Mouse (Mus musculus) kidney, postnatal 10 days (tissue): ENCODE measurements around the gene Slc7a5.

ENCODE experiments used
- DNase-seq: peaks from one replicate; pipeline ENCODE4 v3.0.0; 2021; ENCODE audit warnings: mixed read lengths

The Slc7a5 gene

DNA sequence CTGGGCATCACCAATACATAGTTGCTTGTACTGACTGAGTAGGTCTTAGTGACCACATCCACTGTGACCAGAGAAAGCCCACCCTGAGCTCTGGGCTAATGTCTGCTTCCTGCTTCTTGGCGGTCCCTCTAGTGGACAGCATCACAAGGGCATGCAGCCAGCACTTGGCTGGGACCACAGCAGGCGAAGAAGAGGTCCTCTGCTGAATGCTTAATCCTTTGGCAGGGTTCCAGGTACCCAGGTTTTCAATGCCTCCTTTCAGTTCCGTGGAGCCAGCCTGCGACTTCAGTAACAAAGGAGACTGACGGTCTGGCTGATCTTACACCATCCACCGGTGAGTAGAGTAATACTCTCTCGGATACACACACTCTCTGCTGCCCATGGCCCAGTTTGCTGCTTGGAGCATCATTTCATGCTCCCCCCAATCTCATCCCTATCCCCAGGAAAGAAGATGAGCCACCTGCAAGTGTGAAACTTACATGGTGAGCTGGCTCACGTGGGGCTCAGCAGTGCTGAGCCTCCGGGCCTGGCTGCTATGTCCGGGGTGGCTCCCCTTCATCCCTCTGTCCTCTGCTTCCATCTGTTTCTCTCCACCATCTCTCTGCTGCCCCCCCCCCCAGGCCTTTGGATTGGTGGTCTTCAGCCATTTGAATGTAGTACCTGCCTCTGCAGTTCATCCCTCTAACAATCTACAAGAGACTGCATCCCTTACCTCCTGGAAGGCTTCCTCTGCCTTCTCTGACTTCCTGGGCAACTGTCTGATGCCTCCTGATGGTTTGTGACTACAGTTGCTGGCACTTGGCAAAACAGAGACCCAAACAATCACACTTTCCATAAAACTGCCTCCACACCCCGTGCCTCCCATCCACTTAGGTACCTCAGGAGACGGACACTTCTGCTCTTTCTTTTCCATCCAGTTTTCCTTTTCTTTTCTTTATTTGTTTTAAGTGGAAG lies 28.1 kb upstream of the Slc7a5 start:
- DNase-seq: peak; percentile 61

DNA sequence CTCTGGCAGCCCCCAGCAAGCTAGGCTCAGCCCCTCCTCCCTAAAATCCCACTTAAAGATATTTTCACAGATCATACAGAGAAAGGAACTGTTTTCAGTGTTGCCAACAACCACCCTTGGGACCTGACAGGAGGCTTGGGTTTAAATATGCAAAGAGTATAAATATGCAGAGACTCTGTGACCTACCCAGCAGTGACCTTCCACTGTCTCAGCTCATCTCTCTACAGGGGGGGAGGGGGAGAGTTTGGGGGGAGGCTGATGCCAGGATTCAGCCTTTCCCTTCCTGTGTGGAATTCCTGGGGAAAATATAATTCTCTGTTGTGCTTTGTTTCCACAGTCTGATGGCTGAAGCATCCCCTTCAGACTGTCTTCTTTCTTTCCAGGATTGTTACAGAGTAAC lies 27.4 kb upstream of the Slc7a5 start:
- no peak for DNase-seq

DNA sequence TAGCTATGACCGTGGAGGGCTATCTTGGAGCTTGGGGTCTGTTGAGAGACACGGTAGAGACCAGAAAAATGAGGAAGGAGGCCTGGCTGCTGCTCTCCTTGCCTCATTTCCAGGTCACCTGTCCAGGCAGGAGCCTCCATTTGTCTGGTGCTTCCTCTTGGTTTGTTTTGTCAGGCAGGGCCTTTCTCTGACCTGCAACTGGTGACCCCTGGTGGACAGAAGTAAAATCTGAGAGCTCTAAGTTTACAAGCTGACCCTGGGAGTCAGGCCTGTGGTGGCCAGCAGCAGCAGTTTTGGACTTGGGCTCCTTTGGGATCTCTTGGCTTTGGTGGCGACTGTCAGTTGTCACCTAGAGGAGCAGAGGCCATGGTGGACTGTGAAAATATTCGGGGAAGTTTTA lies 27.0 kb upstream of the Slc7a5 start:
- peak; percentile 65 for DNase-seq

DNA sequence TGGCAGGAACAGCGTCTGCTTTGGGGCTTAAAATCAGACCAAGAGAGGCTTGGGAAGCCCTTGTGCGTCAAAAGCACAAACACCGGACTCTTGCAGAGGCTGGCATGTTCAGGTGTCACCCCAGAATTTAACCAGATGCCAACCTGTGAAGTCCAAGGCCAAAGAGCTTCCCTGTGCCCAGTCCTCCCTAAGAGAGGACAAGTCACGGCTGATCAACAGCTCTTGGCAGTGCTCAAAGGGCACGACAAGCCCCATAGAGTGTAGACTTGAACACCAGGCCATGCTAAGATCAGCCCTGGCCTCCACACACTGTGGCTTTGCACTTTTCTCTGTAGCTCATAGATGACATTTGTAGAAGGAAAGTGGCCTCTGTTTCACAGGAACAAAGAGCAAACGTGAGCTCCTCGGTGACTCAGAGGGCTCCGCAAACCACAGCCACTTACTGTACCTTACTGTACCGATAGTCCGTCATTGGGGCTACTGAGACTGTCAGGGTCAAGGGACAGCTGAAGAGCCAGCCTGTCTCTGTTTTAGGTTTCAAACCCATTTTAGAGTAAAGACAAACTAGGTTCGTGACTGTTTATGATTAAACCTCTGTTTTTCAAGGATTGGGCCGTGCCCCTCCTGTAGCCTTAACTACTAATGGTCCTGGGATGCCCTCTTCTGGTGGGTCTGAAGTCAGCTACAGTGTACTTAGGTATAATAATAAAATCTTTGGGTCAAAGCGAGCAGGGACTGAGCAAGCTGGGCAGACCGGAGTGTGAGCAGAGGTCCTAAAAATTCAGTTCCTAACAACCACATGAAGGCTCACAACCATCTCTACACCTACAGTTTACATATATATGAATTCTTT lies 25.4 kb upstream of the Slc7a5 start:
- DNase-seq: no peak

DNA sequence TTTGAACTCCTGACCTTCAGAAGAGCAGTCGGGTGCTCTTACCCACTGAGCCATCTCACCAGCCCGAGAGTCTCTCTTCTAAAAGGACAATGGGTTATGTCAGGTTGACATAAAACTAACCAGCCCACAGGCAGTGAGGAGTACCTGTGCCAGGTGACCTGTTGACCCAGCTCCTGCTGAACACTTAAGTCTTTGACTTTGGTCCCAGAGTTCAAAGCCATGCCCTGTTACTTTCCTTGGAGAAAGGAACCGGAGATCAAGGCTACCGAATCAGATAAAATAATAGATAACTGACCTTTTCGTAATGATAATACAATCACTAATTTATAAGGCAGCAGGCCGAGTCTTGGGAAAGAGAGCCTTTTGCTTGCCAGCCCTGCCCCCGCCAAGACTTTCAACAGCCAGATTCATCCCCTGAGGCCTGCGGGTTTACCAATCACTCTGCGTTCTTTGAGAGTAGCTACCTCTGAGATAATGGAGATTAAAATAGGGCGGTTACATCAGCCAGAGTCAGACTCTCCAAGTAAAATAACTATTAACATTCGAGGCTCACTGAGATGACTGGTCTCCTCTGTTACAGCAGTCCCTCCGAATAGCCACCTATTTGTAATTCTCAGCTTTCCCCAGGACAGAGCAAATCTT lies 24.7 kb upstream of the Slc7a5 start:
- DNase-seq: no peak

DNA sequence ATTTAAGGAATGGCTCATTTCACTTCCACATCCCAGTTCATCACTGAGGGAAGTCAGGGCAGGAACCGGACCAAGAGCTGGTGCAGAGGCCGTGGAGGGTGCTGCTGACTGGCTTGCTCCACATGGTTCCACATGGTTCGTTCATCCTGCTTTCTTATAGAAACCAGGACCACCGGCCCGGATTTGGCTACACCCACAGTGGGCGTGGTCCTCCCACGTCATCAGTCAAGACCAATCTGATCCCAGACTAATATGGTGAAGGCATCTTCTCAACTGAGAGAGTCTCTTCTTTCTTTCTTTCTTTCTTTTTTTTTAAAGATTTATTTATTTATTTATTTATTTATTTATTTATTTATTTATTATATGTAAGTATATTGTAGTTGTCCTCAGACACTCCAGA lies 24.1 kb upstream of the Slc7a5 start:
- no peak for DNase-seq

DNA sequence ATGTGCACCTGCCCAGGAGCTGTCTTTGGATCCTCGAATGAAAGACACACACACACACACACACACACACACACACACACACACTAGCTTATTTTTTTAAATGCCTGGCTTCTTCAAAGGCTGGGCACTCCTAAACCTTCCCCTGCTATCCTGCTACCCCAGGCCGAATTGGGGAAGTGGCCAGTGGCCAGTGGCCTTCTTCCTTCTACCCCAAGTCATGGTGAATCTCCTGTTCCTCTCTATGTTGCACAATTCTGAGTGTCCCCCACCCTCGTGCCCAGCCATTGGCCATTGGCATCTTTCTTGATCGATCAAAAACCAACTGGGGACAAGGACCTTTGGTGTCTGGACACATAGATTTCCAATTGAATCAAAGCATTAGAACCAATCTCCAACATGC lies 22.6 kb upstream of the Slc7a5 start:
- no peak for DNase-seq

DNA sequence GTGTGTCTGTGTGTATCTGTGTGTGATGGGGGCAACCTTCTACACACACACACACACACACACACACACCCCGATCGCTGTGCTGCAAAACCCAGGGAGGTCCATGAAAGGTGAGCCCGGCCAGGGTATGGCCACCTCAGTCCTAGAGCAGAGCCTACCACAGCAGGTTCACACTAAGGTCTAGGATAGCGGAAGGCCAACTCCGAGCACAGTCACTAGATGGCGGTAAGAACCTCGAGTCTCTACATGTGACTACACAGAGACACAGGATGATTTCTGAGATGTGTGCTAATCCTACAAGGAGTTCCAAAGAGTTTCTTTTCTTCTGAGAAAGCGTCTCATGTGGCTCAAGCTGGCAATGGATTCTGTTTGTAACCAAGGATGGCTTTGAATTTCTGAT lies 19.8 kb upstream of the Slc7a5 start:
- peak; percentile 74 for DNase-seq

DNA sequence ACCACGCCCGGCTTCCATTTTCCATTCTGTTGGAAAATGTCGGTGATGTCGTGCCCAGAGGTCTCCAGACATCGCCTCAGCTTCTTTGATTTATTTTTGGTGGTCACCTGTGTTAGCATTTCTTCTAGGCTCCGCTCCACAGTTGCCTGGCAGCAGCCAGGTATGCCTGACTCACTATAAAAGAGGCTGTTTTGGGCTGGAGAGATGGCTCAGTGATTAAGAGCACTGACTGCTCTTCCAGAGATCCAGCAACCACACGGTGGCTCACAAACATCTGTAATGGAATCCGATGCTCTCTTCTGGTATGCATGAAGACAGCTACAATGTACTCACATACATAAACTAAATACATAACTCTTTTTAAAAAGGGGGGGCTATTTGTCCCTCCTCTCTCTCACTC lies 18.8 kb upstream of the Slc7a5 start:
- no peak for DNase-seq

DNA sequence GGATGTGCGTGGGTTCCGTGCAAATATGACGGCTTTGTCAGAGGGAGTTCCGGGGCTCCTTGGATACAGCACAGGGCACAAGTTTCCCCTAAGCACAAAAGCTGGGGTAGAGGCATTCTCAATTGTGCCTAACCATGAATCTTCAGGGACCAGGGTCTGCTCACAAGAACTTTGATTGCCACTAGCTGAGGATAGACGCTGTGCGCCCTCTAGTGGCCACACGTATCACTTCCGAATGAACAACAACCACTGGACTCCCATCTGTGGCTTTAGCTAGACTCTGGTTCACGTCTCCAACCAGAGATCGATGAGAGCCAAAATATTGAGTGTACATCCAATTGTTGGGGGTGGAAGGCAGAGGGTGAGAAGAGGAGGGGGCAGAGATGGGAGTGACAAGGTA lies 18.1 kb upstream of the Slc7a5 start:
- peak; percentile 91 for DNase-seq

DNA sequence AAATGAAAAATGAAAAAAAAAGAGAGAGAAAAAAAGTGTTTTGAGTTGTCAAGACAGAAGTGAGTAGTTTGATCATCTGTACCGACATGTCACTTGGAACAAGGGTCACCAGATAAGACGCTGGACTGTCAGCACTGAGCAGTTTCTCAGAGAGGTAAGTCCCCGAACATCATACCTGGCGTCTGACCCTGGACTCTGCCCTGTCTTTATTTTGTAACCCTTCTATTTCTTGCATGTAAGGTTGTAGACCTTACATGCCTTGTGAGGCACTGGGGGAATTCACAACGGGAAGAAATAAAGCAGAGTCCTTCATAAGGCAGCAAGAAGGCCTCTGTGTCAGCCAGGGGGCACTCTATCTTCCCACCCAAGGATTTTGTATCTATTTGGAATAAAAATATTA lies 17.2 kb upstream of the Slc7a5 start:
- DNase-seq: no peak

DNA sequence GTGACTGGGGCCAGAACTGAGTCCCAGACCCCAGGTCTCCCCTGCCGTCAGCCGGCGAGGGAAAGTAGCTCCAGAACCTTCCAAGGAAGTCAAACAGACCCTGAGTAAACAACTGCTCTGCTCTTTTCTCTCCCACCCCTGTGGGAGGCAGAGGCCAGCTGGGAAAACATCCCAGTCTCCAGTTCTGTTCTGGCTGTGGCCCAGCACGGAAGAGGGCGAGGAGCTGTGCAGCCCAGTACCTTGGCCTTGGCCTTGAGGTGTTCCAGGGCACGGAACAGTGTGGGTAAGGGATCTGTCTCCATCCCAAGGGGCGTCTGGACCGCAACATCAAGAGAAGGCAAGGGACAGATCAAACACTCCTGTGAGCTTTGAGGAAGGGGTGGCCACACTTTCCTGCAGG lies 14.6 kb upstream of the Slc7a5 start:
- DNase-seq: peak; percentile 79

DNA sequence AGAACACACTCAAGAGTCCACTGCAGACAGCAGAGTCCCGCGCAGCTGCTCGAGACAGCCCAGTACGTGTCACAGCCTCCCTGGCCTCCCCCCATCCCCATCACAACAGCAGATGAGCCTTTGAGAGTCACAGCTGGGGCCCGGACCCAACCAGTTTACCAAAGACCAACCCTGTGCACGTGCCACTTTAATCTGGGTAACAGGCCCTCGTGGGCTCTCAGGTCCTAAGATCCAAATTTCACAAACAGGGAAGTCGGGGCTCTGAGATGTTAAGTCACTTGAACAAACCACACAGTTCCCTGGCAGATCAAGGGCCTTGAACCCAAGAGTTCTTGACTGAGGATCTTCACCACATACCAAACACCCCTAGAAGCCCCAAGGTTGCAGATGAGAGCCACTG lies 14.1 kb upstream of the Slc7a5 start:
- DNase-seq: no peak

DNA sequence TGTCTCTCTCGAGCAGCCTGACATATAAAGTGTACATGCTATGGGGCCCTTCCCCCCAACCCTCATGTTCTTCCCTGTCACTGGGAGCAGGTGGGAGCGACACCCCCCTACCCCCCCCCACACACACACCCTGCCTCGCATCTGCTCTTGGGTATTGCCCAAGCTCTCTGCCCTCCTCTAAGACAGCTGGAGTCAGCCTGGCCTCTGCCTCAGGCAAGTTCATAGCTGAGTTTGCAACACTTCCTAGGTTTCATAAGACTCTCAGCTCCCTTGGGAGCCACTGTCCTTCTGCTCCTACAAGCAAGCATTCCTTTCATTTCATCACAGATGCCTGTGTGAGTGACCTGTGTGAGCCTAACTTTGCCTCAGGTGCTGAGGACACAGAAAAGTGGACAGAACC lies 12.2 kb upstream of the Slc7a5 start:
- DNase-seq: no peak

DNA sequence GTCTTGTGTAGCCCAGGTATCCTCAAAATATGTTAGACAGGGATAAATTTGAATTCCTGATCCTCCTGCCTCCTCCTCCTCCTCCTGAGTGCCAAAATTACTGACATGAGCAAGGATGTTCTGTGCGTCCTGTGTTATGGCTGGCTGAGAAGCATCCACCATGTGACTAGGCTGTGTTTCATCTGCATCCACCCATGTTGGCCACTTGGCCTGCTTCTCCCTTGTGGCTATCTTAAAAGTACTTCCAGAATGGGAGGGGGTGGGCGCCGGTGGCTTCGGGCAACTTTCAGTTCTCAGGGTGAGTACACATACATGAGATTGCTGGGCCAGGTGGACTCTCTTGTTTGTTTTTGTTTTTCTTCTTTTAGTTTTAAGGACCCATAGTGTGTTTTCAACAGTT lies 11.7 kb upstream of the Slc7a5 start:
- DNase-seq: no peak

DNA sequence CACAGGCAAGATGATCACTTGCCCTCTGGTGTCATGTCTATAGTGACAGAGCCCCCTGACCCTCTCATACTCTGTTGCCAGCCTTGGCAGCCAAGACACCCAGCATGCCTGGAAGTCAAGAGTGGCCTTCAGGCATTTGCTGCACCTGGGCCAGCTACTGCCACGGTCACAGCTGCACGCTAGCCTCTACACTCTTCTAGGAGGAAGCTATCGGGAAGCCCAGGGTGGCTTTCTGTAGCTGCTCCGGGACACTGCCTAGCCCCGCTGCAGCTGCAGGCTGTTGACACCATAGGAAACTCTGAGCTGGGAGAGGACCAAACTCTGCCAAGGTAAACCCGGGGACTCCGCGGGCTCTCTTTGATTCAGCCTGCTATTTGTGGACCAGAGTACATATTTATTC lies 5.9 kb upstream of the Slc7a5 start:
- no peak for DNase-seq

DNA sequence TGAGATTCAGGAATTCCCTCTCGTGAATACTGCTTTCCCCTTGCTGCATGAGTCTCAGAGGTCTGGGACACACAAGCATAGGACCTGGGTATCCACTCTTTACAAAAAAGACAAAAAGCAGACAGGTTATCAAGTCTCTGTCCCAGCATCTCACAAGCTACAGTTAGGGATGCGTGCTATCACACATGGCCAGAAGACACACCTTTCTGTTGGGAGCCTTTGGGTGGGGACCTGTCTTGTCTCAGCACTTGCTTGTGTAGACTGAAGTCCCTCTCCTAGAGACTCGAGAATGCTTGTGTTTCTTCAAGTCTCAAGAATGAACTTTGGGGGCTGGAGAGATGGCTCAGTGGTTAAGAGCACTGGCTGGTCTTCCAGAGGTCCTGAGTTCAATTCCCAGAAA lies 5.3 kb upstream of the Slc7a5 start:
- DNase-seq: no peak

DNA sequence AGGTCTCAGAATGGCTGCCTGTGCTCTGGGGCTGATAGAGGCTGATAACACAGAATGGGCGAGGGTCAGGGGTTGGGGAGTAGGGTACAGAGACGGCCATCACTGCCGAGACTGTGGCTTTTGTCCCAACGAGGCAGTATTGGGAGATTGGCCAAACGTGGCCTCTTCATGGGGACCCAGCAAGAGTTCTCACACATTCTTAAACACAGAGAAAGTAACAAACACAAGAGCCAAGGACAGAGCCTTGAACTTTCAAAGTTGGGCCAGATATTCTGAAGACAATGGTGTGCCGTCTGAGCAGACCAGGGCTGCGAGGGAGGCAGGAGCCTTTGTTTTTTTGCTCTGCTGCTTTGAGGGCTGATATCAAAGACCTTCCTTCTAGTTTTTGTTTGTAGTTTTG lies 4.5 kb upstream of the Slc7a5 start:
- no peak for DNase-seq

DNA sequence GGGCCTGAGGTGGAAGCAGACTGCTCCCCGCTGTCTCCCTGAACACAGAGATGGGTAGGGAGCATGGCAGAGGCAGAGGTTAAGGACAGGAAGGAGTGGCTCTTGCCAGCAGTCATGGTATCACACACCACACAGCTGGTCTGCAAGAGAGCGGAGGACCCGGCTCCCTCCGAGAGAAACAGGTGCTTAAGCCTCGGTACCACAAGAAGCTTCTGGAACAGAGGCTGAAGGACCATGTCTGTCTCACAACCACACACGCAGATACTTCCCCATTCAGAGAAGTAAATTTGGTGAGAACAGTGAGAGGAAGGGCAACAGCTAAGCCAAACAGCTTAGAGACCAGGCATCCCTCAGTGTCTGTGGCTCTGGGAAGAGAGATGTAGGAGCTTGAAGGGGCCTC lies 3.9 kb upstream of the Slc7a5 start:
- no peak for DNase-seq

DNA sequence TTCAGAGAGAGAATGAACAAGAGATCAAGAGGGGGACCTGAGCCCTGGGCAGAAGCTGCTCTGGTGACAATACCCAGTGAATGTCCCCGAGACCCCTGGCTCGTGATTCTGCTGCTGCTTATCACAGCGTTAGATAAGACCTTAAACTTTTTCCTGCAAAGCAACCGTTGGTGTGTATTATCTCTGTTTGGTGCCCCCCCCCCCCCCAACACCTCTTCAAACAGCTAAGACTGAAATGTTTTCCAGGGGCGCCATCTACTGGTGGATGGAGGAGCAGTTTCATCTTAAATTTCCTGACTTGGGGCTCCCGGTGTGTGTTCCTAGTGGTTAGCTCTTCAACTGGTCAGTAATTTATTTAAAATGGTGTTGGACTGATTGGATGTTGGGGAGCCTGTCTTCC lies 2.2 kb upstream of the Slc7a5 start:
- DNase-seq: peak; percentile 88

DNA sequence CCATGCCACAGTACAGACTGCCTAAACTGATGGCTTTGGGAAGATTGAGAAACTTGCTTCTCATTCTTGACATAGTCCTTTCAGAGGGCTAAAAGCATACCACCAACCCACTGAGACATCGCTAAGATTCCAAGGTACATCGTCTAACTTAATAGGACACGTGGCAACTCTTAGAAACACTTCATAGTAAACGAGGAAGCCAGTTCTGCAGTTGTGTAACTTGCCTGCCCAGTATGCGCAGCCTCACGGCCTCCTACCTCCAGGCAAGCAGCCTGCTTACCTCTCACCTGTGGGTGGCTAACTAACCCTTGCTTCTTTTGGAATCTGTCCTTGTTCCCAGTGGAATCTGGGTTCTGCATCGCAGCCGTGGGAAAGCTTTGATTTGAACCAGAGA lies 1.7 kb upstream of the Slc7a5 start:
- DNase-seq: no peak

DNA sequence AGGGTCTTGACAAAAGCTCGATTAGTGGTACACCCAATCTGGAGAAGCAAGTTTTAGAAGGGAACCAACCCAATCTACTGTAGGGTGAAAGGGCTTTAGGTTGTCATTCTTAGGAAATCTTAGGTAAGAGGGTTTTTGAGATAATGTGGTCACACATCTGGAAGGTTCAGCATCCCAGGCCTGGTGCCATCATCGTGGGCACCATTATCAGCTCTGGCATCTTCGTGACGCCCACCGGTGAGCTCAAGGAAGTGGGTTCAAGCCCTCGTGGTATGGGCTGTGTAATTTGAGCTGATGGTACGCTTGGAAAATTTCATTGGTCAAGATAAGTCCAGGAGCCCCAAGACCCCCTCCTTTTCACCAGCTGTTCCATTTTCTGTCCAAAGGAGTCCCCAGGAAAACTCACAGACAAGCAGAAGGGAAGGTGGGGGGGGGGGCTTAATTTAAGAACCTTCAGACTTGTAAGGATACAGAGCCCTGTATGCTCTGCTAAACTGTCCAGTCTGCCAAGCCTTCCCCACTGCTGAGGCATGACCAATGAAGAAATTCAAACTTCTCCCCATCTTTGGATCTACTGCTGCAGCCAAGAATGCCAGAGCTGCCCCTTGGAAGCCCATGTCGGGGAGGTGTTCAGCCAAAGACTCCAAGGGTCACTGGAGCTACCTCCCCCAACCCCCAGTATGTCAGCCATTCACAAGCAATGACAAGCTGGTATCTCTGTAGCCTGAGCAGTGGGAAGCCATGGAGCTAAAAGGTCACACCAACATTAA lies 1.1 kb upstream of the Slc7a5 start:
- no peak for DNase-seq
